Mouse (Mus musculus): Measurements from ENCODE around the gene Slc5a3. TPM values are rescaled to one million over a fixed set of nuclear protein-coding genes. Genes with fewer than 3 reads are reported as not detected.

Gene Slc5a3
- total RNA-seq, 1 experiment from 2014 or later = 9.2 TPM

GRCm38 (mm10) chr16:92104951-92105350 lies 46.8 kb downstream of the Slc5a3 start:
- ATAC-seq (replicated peaks in 1 of 2; ENCODE audit: insufficient read depth in 1 of 2, low FRiP score in 2 of 2, low TSS enrichment in 1 of 2, low read depth in 1 of 2, poor library complexity in 2 of 2, severe bottlenecking in 2 of 2) = no peak

GRCm38 (mm10) chr16:92105631-92106030 lies 47.5 kb downstream of the Slc5a3 start:
- no peak for ATAC-seq (replicated peaks in 1 of 2; ENCODE audit: insufficient read depth in 1 of 2, low FRiP score in 2 of 2, low TSS enrichment in 1 of 2, low read depth in 1 of 2, poor library complexity in 2 of 2, severe bottlenecking in 2 of 2)

- no peak for ATAC-seq (replicated peaks in 1 of 2; ENCODE audit: insufficient read depth in 1 of 2, low FRiP score in 2 of 2, low TSS enrichment in 1 of 2, low read depth in 1 of 2, poor library complexity in 2 of 2, severe bottlenecking in 2 of 2)
Observed at GRCm38 (mm10) chr16:92107346-92107745, 49.2 kb downstream of the Slc5a3 start.

- ATAC-seq (replicated peaks in 1 of 2; ENCODE audit: insufficient read depth in 1 of 2, low FRiP score in 2 of 2, low TSS enrichment in 1 of 2, low read depth in 1 of 2, poor library complexity in 2 of 2, severe bottlenecking in 2 of 2) = no peak
Observed at GRCm38 (mm10) chr16:92114706-92115241, 56.7 kb downstream of the Slc5a3 start.

GRCm38 (mm10) chr16:92115611-92116421 lies 57.7 kb downstream of the Slc5a3 start:
- ATAC-seq (replicated peaks in 1 of 2; ENCODE audit: insufficient read depth in 1 of 2, low FRiP score in 2 of 2, low TSS enrichment in 1 of 2, low read depth in 1 of 2, poor library complexity in 2 of 2, severe bottlenecking in 2 of 2) = no peak; a peak in 1 of 4 replicates

GRCm38 (mm10) chr16:92117337-92118209 lies 59.5 kb downstream of the Slc5a3 start:
- ATAC-seq (replicated peaks in 1 of 2; ENCODE audit: insufficient read depth in 1 of 2, low FRiP score in 2 of 2, low TSS enrichment in 1 of 2, low read depth in 1 of 2, poor library complexity in 2 of 2, severe bottlenecking in 2 of 2) = no peak

- ATAC-seq (replicated peaks in 1 of 2; ENCODE audit: insufficient read depth in 1 of 2, low FRiP score in 2 of 2, low TSS enrichment in 1 of 2, low read depth in 1 of 2, poor library complexity in 2 of 2, severe bottlenecking in 2 of 2) = no peak
Observed at GRCm38 (mm10) chr16:92119013-92119515, 60.9 kb downstream of the Slc5a3 start.

GRCm38 (mm10) chr16:92120899-92121531 lies 62.9 kb downstream of the Slc5a3 start:
- ATAC-seq (replicated peaks in 1 of 2; ENCODE audit: insufficient read depth in 1 of 2, low FRiP score in 2 of 2, low TSS enrichment in 1 of 2, low read depth in 1 of 2, poor library complexity in 2 of 2, severe bottlenecking in 2 of 2) = no peak

GRCm38 (mm10) chr16:92127226-92127625 lies 69.1 kb downstream of the Slc5a3 start:
- no peak for ATAC-seq (replicated peaks in 1 of 2; ENCODE audit: insufficient read depth in 1 of 2, low FRiP score in 2 of 2, low TSS enrichment in 1 of 2, low read depth in 1 of 2, poor library complexity in 2 of 2, severe bottlenecking in 2 of 2)

- ATAC-seq (replicated peaks in 1 of 2; ENCODE audit: insufficient read depth in 1 of 2, low FRiP score in 2 of 2, low TSS enrichment in 1 of 2, low read depth in 1 of 2, poor library complexity in 2 of 2, severe bottlenecking in 2 of 2) = no peak
Observed at GRCm38 (mm10) chr16:92127666-92128065, 69.5 kb downstream of the Slc5a3 start.

- no peak for ATAC-seq (replicated peaks in 1 of 2; ENCODE audit: insufficient read depth in 1 of 2, low FRiP score in 2 of 2, low TSS enrichment in 1 of 2, low read depth in 1 of 2, poor library complexity in 2 of 2, severe bottlenecking in 2 of 2)
Observed at GRCm38 (mm10) chr16:92129843-92130242, 71.7 kb downstream of the Slc5a3 start.

- no peak for ATAC-seq (replicated peaks in 1 of 2; ENCODE audit: insufficient read depth in 1 of 2, low FRiP score in 2 of 2, low TSS enrichment in 1 of 2, low read depth in 1 of 2, poor library complexity in 2 of 2, severe bottlenecking in 2 of 2)
Observed at GRCm38 (mm10) chr16:92132511-92132910, 74.4 kb downstream of the Slc5a3 start.

GRCm38 (mm10) chr16:92134148-92134764 lies 76.1 kb downstream of the Slc5a3 start:
- ATAC-seq (replicated peaks in 1 of 2; ENCODE audit: insufficient read depth in 1 of 2, low FRiP score in 2 of 2, low TSS enrichment in 1 of 2, low read depth in 1 of 2, poor library complexity in 2 of 2, severe bottlenecking in 2 of 2) = no peak

GRCm38 (mm10) chr16:92136275-92136674 lies 78.2 kb downstream of the Slc5a3 start:
- no peak for ATAC-seq (replicated peaks in 1 of 2; ENCODE audit: insufficient read depth in 1 of 2, low FRiP score in 2 of 2, low TSS enrichment in 1 of 2, low read depth in 1 of 2, poor library complexity in 2 of 2, severe bottlenecking in 2 of 2)

Data from hematopoietic stem cell, adult 5-6 weeks (primary cell).